Mouse (Mus musculus) G1E (cell line): Measurements from ENCODE around the gene Nisch.

Source experiments
- CTCF ChIP-seq: IDR thresholded peaks from 2 replicates; pipeline ENCODE4 v1.5.1; 2012; ENCODE audit warnings: low read depth, low read length, inconsistent platforms, mixed read lengths
- GATA1 ChIP-seq: IDR thresholded peaks from 2 replicates; pipeline ENCODE4 v1.6.1; 2012; ENCODE audit warnings: borderline replicate concordance, low read length, inconsistent platforms, mixed read lengths

GRCm38 (mm10) chr14:31193791-31194190, 23.0 kb downstream of the Nisch start:
- TF ChIP-seq CTCF = no peak
- TF ChIP-seq GATA1 = no peak
